Mouse (Mus musculus) C2C12 (cell line): ENCODE data around the gene Pigk. TPM values are rescaled to one million over a fixed set of nuclear protein-coding genes. Genes with fewer than 3 reads are reported as not detected.

Experiments
- H3K27me3 ChIP-seq: one replicate; pipeline ENCODE4 v1.6.1; 2011; ENCODE audit not compliant: control insufficient read depth, insufficient read depth, insufficient read length
- H3K36me3 ChIP-seq: one replicate; pipeline ENCODE4 v1.6.1; 2011; ENCODE audit not compliant: control insufficient read depth, insufficient read depth
- H3K4me3 ChIP-seq: one replicate; pipeline ENCODE4 v1.5.1; 2011; ENCODE audit warnings: mild to moderate bottlenecking, control low read depth; ENCODE audit not compliant: poor library complexity, insufficient read depth, severe bottlenecking
- H3K79me2 ChIP-seq: one replicate; pipeline ENCODE4 v1.6.1; 2011; ENCODE audit not compliant: control insufficient read depth, insufficient read depth
- H3K79me3 ChIP-seq: one replicate; pipeline ENCODE4 v1.6.1; 2011; ENCODE audit warnings: low read depth, control low read depth
- H3ac ChIP-seq: one replicate; pipeline ENCODE3; 2011; ENCODE audit warnings: low read depth; ENCODE audit not compliant: control insufficient read depth, insufficient read length
- CEBPB ChIP-seq: IDR thresholded peaks from one replicate; pipeline ENCODE4 v1.6.1; 2011; ENCODE audit warnings: low read depth, mild to moderate bottlenecking, control low read depth, moderate library complexity
- CTCF ChIP-seq: IDR thresholded peaks from one replicate; pipeline ENCODE4 v1.5.1; 2011; ENCODE audit not compliant: control insufficient read depth, insufficient read depth, insufficient read length
- FOSL1 ChIP-seq: IDR thresholded peaks from one replicate; pipeline ENCODE4 v1.8.0; 2011; ENCODE audit warnings: mild to moderate bottlenecking, low read length; ENCODE audit not compliant: poor library complexity, insufficient read depth, severe bottlenecking
- MAX ChIP-seq: IDR thresholded peaks from one replicate; pipeline ENCODE4 v1.6.1; 2011; ENCODE audit warnings: mild to moderate bottlenecking, control low read depth
- MYOD1 ChIP-seq: IDR thresholded peaks from one replicate; pipeline ENCODE4 v1.6.1; 2011; ENCODE audit warnings: low read depth; ENCODE audit not compliant: control insufficient read depth, insufficient read length
- MYOG ChIP-seq: IDR thresholded peaks from one replicate; pipeline ENCODE4 v1.6.1; 2011; ENCODE audit not compliant: control insufficient read depth, insufficient read length; ENCODE audit errors: extremely low read depth
- USF1 ChIP-seq: IDR thresholded peaks from one replicate; pipeline ENCODE4 v1.6.1; 2011; ENCODE audit warnings: low read depth, mild to moderate bottlenecking, control low read depth, moderate library complexity
- polyA plus RNA-seq: library from polyadenylated mRNA; unstranded; fragments of >200 nt; fragmentation: generic; extraction: Trizol; gene quantifications from one replicate; pipeline ENCODE4 v1.2.1, GENCODE M21; 2012; ENCODE audit warnings: missing spikeins

Pigk gene
- polyA plus RNA-seq, 1 experiment: 13.1 TPM

DNA sequence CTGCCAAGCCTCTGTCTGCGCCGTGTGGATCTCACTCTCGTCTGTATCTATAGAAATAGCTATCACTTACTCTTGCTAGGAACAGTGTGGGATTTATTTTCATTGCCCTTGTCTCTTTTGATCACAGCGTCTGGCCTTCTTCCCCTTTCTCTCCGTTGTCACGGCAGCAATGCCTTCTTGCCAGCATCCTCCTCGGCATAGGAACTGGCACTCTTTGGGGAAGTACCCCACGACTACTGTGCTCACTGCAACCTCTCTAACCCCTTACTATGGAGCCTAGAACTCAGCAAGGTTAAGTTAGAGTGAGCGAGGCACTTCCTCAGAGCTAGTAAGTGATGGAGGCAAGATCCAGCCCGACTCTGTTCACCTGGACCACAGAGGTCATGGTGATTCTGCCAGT lies 191.9 kb downstream of the Pigk start:
- Histone ChIP-seq H3K4me3 (no peak overlapping the region), H3K27me3 (no peaks in the 10 kb centered on the region), H3K79me2 (no peaks in the 10 kb centered on the region), H3K79me3 (no peaks in the 10 kb centered on the region), H3K36me3 (no peaks in the 10 kb centered on the region), H3ac (no peak overlapping the region)
- TF ChIP-seq MYOG (no peak), USF1 (no peak), FOSL1 (no peak), CTCF (no peak), MYOD1 (no peak), CEBPB (no peak), MAX (no peak)

DNA sequence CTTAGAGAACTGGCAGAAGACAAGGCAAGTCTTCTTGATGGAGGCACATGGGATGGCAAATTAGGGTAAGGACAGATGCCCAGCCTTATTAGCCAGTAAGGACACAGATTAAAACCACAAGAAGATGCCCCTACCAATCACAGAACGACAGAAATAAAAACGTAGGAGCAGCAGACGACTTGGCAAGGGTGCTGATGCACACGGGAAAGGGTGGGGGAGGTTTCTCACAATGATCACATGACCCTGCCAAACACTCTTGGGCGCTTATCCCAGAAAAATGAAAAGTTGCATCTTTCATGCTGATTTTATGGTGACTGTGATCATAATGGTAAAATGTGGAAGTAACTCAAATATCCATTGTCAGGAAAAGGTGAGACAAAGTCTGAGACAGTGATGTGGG lies 193.2 kb downstream of the Pigk start:
- no peaks in the 10 kb centered on the region for H3K36me3 ChIP-seq
- no peaks in the 10 kb centered on the region for H3K27me3 ChIP-seq
- no peak overlapping the region for H3K4me3 ChIP-seq
- no peak overlapping the region for H3ac ChIP-seq
- TF ChIP-seq FOSL1: no peak
- TF ChIP-seq MYOG: no peak
- TF ChIP-seq MAX: no peak
- no peak for TF ChIP-seq USF1
- TF ChIP-seq CEBPB: no peak
- no peak for TF ChIP-seq CTCF
- no peak for TF ChIP-seq MYOD1
- no peaks in the 10 kb centered on the region for H3K79me3 ChIP-seq
- no peaks in the 10 kb centered on the region for H3K79me2 ChIP-seq

DNA sequence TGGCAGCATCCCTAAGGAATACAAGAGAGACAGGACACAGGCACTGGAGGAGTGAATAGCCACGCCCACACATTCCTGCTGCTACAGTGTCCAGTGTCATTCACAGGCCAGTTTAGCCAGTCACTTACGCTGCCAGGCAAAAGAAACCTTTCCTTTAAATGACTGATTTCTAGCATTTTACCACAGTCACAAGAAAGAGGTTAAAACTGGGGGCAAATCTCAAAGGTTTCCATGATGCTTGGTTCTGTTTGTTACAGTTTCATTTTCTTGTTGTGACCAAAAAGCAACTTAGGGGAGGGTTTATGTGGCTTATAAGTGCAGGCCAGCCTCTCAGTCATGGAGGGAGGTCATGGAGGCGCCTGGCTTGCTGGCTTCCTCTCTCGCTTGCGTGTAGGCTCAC lies 193.8 kb downstream of the Pigk start:
- H3K79me2 ChIP-seq: no peaks in the 10 kb centered on the region
- H3K4me3 ChIP-seq: no peak overlapping the region
- H3K36me3 ChIP-seq: no peaks in the 10 kb centered on the region
- H3K27me3 ChIP-seq: no peaks in the 10 kb centered on the region
- no peak overlapping the region for H3ac ChIP-seq
- no peaks in the 10 kb centered on the region for H3K79me3 ChIP-seq
- TF ChIP-seq USF1 (no peak), CTCF (no peak), FOSL1 (no peak), MYOG (no peak), CEBPB (no peak), MYOD1 (no peak)

DNA sequence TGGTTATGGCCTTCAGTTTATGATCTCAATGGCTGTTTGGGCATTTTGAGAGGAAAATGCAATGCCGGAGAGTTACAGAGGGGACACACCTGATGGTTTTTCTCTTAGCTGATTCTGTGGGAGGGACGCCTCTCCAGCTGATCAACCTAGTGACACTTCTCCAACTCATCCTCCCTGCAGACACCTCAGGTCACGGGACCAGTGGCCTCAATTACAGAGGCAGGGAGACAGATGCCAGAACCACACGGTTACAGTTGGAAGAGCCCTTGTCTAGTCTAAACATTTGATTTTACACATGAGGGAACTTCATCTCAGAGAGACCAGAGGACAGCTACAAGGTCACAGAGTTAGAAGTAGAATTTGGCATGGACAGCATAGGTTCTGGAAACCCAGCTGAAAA lies 197.7 kb downstream of the Pigk start:
- TF ChIP-seq MYOD1 (no peak), CEBPB (no peak), CTCF (no peak), FOSL1 (no peak), MAX (no peak), USF1 (no peak), MYOG (no peak)
- no peaks in the 10 kb centered on the region for H3K79me3 ChIP-seq
- no peak overlapping the region for H3ac ChIP-seq
- H3K27me3 ChIP-seq: no peaks in the 10 kb centered on the region
- no peaks in the 10 kb centered on the region for H3K79me2 ChIP-seq
- no peak overlapping the region for H3K4me3 ChIP-seq
- H3K36me3 ChIP-seq: no peaks in the 10 kb centered on the region

DNA sequence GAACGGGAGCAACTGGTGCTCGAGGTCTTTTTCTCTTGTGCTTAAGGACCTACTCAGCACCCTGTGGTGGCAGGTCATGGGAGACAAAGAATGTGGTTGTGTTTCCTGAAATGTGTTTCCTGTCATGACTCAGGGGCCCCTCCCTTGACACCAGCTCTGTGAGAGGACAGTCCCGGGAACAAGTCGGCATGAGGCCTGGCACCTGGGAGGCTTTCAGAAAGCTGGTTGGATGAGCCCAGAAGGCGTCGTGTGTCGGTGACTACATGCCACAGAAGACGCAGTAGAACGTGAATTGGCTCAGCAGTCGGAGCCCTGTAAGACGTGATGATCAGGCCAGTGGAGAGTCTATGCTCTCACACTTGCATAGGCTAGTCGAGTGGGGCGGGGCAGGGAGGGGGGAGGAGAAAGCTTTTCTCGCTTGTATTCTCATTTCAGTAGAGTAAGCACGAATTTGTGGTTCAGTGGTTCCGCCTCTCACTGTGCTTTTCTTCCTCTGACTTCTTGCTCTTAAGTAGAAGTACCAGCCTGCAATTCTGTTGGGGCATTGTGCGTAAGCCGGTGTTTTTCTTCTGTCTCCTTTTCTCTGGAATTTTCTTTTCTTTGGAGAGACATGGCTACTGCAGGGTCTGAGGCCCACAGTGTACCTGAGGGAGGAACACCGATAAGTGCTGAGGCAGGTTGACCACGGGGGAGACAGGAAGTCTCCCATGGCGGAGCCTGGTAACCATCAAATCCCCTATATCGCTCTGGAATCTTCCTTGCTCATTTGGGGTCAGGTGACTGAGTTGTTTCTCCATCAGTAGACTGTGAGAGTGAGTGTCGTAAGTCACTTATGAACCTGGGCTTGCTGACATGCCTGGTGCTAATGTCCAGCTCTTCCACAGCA lies 198.6 kb downstream of the Pigk start:
- H3K27me3 ChIP-seq: no peaks in the 10 kb centered on the region
- TF ChIP-seq MYOG: no peak
- no peak for TF ChIP-seq USF1
- no peak for TF ChIP-seq MAX
- no peak for TF ChIP-seq CEBPB
- no peak for TF ChIP-seq MYOD1
- no peaks in the 10 kb centered on the region for H3K79me2 ChIP-seq
- H3K79me3 ChIP-seq: no peaks in the 10 kb centered on the region
- no peak overlapping the region for H3K4me3 ChIP-seq
- H3K36me3 ChIP-seq: no peaks in the 10 kb centered on the region
- no peak overlapping the region for H3ac ChIP-seq
